Mouse (Mus musculus): ENCODE measurements around the gene Fam198a. TPM values are rescaled to one million over a fixed set of nuclear protein-coding genes. Genes with fewer than 3 reads are reported as not detected.

The Fam198a gene
- polyA plus RNA-seq, 1 experiment from 2014 or later, result 6.7 TPM

- H3K9me3 ChIP-seq (replicated peaks; ENCODE audit: control insufficient read depth, low read length), result no peaks in the 10 kb centered on the region
- no peak overlapping the region for H3K27ac ChIP-seq (ENCODE audit: low read length)
- no peak overlapping the region for H3K9ac ChIP-seq (ENCODE audit: low read length)
- H3K27me3 ChIP-seq (ENCODE audit: control insufficient read depth, insufficient read depth, low read length), result no peaks in the 10 kb centered on the region
- no peak overlapping the region for H3K4me3 ChIP-seq (replicated peaks; ENCODE audit: low read length)
- no peaks in the 10 kb centered on the region for H3K36me3 ChIP-seq (ENCODE audit: control insufficient read depth, insufficient read depth, low read length)
- no peak for ATAC-seq (ENCODE audit: insufficient read depth, low FRiP score)
- no peaks in the 10 kb centered on the region for H3K4me1 ChIP-seq (ENCODE audit: control insufficient read depth, insufficient read depth, low read length)
- WGBS, result 83% methylated on average over 9 of the region's 9 CpGs
- H3K4me2 ChIP-seq (ENCODE audit: low read depth, low read length), result no peak overlapping the region
Measured at GRCm38 (mm10) chr9:121924901-121925560, 25.8 kb upstream of the Fam198a start.

- WGBS, result 60% methylated on average over 8 of the region's 8 CpGs
- H3K9ac ChIP-seq (ENCODE audit: low read length), result no peak overlapping the region
Measured at GRCm38 (mm10) chr9:121925959-121926358, 24.8 kb upstream of the Fam198a start.

GRCm38 (mm10) chr9:121926634-121927405 lies 24.0 kb upstream of the Fam198a start:
- WGBS, result 44% methylated on average over 11 of the region's 11 CpGs
- Histone ChIP-seq H3K4me2 (ENCODE audit: low read depth, low read length) (no peak overlapping the region), H3K9me3 (replicated peaks; ENCODE audit: control insufficient read depth, low read length) (no peaks in the 10 kb centered on the region), H3K36me3 (ENCODE audit: control insufficient read depth, insufficient read depth, low read length) (no peaks in the 10 kb centered on the region), H3K27me3 (ENCODE audit: control insufficient read depth, insufficient read depth, low read length) (no peaks in the 10 kb centered on the region), H3K4me3 (replicated peaks; ENCODE audit: low read length) (no peak overlapping the region), H3K27ac (ENCODE audit: low read length) (no peak overlapping the region), H3K4me1 (ENCODE audit: control insufficient read depth, insufficient read depth, low read length) (no peaks in the 10 kb centered on the region), H3K9ac (ENCODE audit: low read length) (no peak overlapping the region)
- no peak for ATAC-seq (ENCODE audit: insufficient read depth, low FRiP score)

More at GRCm38 (mm10) chr9:121925959-121926358, 24.8 kb upstream of the Fam198a start:
- Histone ChIP-seq H3K4me1 (ENCODE audit: control insufficient read depth, insufficient read depth, low read length) (no peaks in the 10 kb centered on the region), H3K9me3 (replicated peaks; ENCODE audit: control insufficient read depth, low read length) (no peaks in the 10 kb centered on the region), H3K36me3 (ENCODE audit: control insufficient read depth, insufficient read depth, low read length) (no peaks in the 10 kb centered on the region), H3K27ac (ENCODE audit: low read length) (no peak overlapping the region), H3K4me2 (ENCODE audit: low read depth, low read length) (no peak overlapping the region), H3K4me3 (replicated peaks; ENCODE audit: low read length) (no peak overlapping the region), H3K27me3 (ENCODE audit: control insufficient read depth, insufficient read depth, low read length) (no peaks in the 10 kb centered on the region)
- no peak for ATAC-seq (ENCODE audit: insufficient read depth, low FRiP score)

- Histone ChIP-seq H3K4me3 (replicated peaks; ENCODE audit: low read length) (no peak overlapping the region), H3K9ac (ENCODE audit: low read length) (no peak overlapping the region), H3K4me2 (ENCODE audit: low read depth, low read length) (no peak overlapping the region), H3K4me1 (ENCODE audit: control insufficient read depth, insufficient read depth, low read length) (no peaks in the 10 kb centered on the region), H3K27ac (ENCODE audit: low read length) (no peak overlapping the region), H3K27me3 (ENCODE audit: control insufficient read depth, insufficient read depth, low read length) (no peaks in the 10 kb centered on the region), H3K9me3 (replicated peaks; ENCODE audit: control insufficient read depth, low read length) (no peaks in the 10 kb centered on the region), H3K36me3 (ENCODE audit: control insufficient read depth, insufficient read depth, low read length) (no peaks in the 10 kb centered on the region)
- 70% methylated on average over 7 of the region's 7 CpGs for WGBS
- ATAC-seq (ENCODE audit: insufficient read depth, low FRiP score), result no peak
Measured at GRCm38 (mm10) chr9:121927721-121928120, 23.1 kb upstream of the Fam198a start.

- no peaks in the 10 kb centered on the region for H3K36me3 ChIP-seq (ENCODE audit: control insufficient read depth, insufficient read depth, low read length)
- no peak overlapping the region for H3K4me3 ChIP-seq (replicated peaks; ENCODE audit: low read length)
- H3K27me3 ChIP-seq (ENCODE audit: control insufficient read depth, insufficient read depth, low read length), result no peaks in the 10 kb centered on the region
- 23% methylated on average over 2 of the region's 2 CpGs for WGBS
- no peak for ATAC-seq (ENCODE audit: insufficient read depth, low FRiP score)
- no peak overlapping the region for H3K4me2 ChIP-seq (ENCODE audit: low read depth, low read length)
- no peaks in the 10 kb centered on the region for H3K9me3 ChIP-seq (replicated peaks; ENCODE audit: control insufficient read depth, low read length)
- H3K27ac ChIP-seq (ENCODE audit: low read length), result no peak overlapping the region
- H3K9ac ChIP-seq (ENCODE audit: low read length), result no peak overlapping the region
- no peaks in the 10 kb centered on the region for H3K4me1 ChIP-seq (ENCODE audit: control insufficient read depth, insufficient read depth, low read length)
Measured at GRCm38 (mm10) chr9:121928498-121928897, 22.3 kb upstream of the Fam198a start.

GRCm38 (mm10) chr9:121934856-121935255 lies 15.9 kb upstream of the Fam198a start:
- WGBS, result 83% methylated on average over 4 of the region's 4 CpGs
- Histone ChIP-seq H3K27ac (ENCODE audit: low read length) (no peak overlapping the region), H3K27me3 (ENCODE audit: control insufficient read depth, insufficient read depth, low read length) (no peaks in the 10 kb centered on the region; the same call in 1 of the 2 replicates), H3K36me3 (ENCODE audit: control insufficient read depth, insufficient read depth, low read length) (no peaks in the 10 kb centered on the region), H3K4me2 (ENCODE audit: low read depth, low read length) (no peak overlapping the region), H3K9ac (ENCODE audit: low read length) (no peak overlapping the region), H3K4me3 (replicated peaks; ENCODE audit: low read length) (no peak overlapping the region), H3K9me3 (replicated peaks; ENCODE audit: control insufficient read depth, low read length) (no peaks in the 10 kb centered on the region), H3K4me1 (ENCODE audit: control insufficient read depth, insufficient read depth, low read length) (no peaks in the 10 kb centered on the region)
- ATAC-seq (ENCODE audit: insufficient read depth, low FRiP score), result no peak

GRCm38 (mm10) chr9:121936952-121937351 lies 13.8 kb upstream of the Fam198a start:
- Histone ChIP-seq H3K9me3 (replicated peaks; ENCODE audit: control insufficient read depth, low read length) (no peaks in the 10 kb centered on the region), H3K4me1 (ENCODE audit: control insufficient read depth, insufficient read depth, low read length) (no peaks in the 10 kb centered on the region), H3K27ac (ENCODE audit: low read length) (no peak overlapping the region), H3K9ac (ENCODE audit: low read length) (no peak overlapping the region), H3K4me3 (replicated peaks; ENCODE audit: low read length) (no peak overlapping the region), H3K36me3 (ENCODE audit: control insufficient read depth, insufficient read depth, low read length) (no peaks in the 10 kb centered on the region), H3K27me3 (ENCODE audit: control insufficient read depth, insufficient read depth, low read length) (no peaks in the 10 kb centered on the region; the same call in 1 of the 2 replicates), H3K4me2 (ENCODE audit: low read depth, low read length) (no peak overlapping the region)
- ATAC-seq (ENCODE audit: insufficient read depth, low FRiP score), result no peak
- 74% methylated on average over 1 of the region's 1 CpGs for WGBS

- Histone ChIP-seq H3K27ac (ENCODE audit: low read length) (no peak overlapping the region), H3K4me1 (ENCODE audit: control insufficient read depth, insufficient read depth, low read length) (no peaks in the 10 kb centered on the region), H3K36me3 (ENCODE audit: control insufficient read depth, insufficient read depth, low read length) (no peaks in the 10 kb centered on the region), H3K9me3 (replicated peaks; ENCODE audit: control insufficient read depth, low read length) (no peaks in the 10 kb centered on the region), H3K27me3 (ENCODE audit: control insufficient read depth, insufficient read depth, low read length) (no peaks in the 10 kb centered on the region; the same call in 1 of the 2 replicates), H3K4me2 (ENCODE audit: low read depth, low read length) (peak overlapping the region; percentile 51), H3K4me3 (replicated peaks; ENCODE audit: low read length) (peak overlapping the region; percentile 49), H3K9ac (ENCODE audit: low read length) (peak overlapping the region; percentile 69)
- ATAC-seq (ENCODE audit: insufficient read depth, low FRiP score), result no peak
- WGBS, result 48% methylated on average over 6 of the region's 6 CpGs
Measured at GRCm38 (mm10) chr9:121937451-121937864, 13.3 kb upstream of the Fam198a start.

- H3K4me3 ChIP-seq (replicated peaks; ENCODE audit: low read length), result peak overlapping the region; percentile 49
- H3K27ac ChIP-seq (ENCODE audit: low read length), result no peak overlapping the region
- WGBS, result 52% methylated on average over 21 of the region's 21 CpGs
- H3K4me1 ChIP-seq (ENCODE audit: control insufficient read depth, insufficient read depth, low read length), result no peaks in the 10 kb centered on the region
- peak overlapping the region; percentile 51 for H3K4me2 ChIP-seq (ENCODE audit: low read depth, low read length)
- H3K9me3 ChIP-seq (replicated peaks; ENCODE audit: control insufficient read depth, low read length), result no peaks in the 10 kb centered on the region
- peak overlapping the region; percentile 69 for H3K9ac ChIP-seq (ENCODE audit: low read length)
- no peaks in the 10 kb centered on the region for H3K36me3 ChIP-seq (ENCODE audit: control insufficient read depth, insufficient read depth, low read length)
- H3K27me3 ChIP-seq (ENCODE audit: control insufficient read depth, insufficient read depth, low read length), result no peaks in the 10 kb centered on the region; the same call in 1 of the 2 replicates
- ATAC-seq (ENCODE audit: insufficient read depth, low FRiP score), result 0 out of 2 replicates have a peak, but pooled peaks have one; percentile 44
Measured at GRCm38 (mm10) chr9:121937944-121938355, 12.8 kb upstream of the Fam198a start.

All from stomach, embryonic 16.5 days (tissue).